Mouse (Mus musculus): ENCODE measurements around the gene Srebf2. TPM values are rescaled to one million over a fixed set of nuclear protein-coding genes. Genes with fewer than 3 reads are reported as not detected.

Srebf2 gene
- total RNA-seq, 2 experiments from 2014 or later = 233 to 234 TPM

DNA sequence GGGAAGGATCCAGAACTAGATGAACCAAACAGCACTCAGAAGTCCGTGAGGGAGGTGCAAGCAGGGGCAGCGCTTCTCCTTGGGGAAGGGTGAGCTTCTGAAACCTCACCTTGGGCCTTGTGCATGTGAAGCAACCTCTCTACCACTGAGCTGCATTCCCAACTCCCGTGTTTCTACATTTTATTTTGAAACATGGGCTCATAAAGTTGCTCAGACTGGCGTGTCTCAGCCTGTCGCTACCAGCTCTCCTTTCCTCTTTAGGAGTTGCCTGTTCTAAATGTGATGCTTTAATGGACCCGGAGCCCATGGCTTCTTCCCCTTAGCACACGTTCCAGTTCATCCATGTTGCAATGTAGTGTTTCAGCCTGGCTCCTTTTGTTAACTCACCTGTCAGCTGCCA lies 5.5 kb downstream of the Srebf2 start:
- DNase-seq = no peak
- intact Hi-C loops (cut with DNase I) = no loop called here

DNA sequence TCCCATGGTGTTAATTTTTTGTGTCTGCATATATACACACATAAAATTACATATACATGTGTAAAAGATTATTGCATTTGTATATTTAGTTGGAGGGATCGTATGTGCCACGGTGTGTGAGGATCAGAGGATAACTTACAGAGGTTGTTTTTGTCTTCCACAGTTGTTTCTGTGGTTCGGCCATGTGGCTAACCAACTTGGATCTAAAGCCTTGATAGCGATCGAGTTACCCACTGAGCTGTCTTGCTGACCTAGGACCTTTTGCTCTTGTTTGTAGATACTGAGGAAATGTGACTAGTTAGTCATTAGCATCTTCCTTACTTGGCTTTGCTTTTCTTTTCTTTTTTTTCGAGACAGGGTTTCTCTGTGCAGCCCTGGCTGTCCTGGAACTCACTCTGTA lies 9.3 kb downstream of the Srebf2 start:
- intact Hi-C loops (cut with DNase I) = no loop called here
- DNase-seq = no peak

DNA sequence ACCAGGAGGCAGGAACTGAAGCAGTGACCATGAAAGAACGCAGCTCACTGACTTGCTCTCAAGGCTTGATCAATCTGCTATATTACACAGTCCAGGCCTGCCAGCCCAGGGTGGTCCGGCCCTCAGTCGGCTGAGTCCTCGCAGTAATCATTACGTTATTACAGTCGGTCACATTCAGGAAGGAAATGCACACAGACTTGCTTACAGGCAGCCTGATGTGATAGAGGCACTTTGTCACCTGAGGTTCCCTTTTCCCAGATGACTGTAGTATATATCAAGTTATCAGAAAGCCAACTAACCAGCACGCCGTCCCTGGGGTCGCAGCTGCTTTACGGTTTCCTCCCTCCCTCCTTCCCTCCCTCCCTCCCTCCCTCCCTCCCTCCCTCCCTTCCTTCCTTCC lies 9.9 kb downstream of the Srebf2 start:
- DNase-seq = no peak
- intact Hi-C loops (cut with DNase I) = no loop called here

DNA sequence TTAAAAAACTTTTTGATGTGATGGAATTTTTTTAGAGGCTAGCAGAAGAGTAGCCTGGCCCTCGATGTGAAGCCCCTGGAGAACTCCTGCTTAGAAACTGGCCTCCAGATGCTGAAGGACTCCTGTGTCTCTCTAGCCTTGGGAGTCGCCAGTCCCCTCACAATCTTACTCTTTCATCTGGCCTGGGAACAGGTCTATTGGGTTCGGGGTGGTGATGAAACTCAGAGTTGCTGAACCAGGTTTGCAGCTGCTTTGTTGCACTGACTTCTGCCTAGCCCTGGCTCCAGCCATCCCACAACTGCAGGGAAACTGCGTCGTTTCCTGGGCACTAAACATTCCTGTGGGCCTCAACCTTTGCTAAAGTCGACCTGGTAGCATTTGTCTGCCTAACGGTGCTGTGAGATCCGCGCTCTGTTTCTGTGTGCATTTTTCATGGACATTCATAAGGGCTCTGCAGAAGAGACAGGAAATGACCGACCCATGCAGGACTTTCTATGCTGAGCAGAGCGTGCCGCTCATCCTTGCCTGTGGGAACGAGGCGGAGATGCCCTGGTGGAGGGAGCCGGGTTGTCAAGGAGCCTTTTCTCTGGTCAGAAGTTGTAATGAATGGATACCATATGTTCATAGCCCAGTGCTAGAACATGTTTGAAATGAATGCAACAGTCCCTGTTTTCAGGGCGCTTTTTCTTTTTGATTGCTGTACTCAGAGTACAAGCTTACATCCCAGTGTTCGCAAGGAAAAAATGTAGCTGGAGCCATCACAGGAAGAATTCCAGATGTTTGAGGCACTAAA lies 11.5 kb downstream of the Srebf2 start:
- intact Hi-C loops (cut with DNase I) = no loop called here
- no peak for DNase-seq

DNA sequence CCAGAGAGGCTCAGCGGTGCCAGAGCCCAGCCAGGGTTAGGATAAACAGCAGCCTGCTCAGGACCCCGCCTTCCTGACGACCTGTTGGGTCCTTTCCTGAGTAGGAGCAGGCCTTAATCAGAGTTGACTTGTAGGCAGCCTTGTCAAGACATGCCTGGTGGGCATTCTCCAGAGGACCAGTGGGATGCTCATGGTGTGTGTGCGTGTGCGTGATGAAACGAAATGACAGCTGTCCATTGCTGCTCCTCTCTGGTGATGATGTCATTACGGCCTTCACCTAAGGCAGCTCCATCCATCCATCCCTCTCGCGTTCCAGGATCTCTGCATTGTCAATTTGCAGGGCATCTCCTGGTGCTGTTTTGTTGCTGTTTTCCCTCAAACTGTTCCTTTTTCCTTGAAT lies 12.5 kb downstream of the Srebf2 start:
- intact Hi-C loops (cut with DNase I) = no loop called here
- no peak for DNase-seq

DNA sequence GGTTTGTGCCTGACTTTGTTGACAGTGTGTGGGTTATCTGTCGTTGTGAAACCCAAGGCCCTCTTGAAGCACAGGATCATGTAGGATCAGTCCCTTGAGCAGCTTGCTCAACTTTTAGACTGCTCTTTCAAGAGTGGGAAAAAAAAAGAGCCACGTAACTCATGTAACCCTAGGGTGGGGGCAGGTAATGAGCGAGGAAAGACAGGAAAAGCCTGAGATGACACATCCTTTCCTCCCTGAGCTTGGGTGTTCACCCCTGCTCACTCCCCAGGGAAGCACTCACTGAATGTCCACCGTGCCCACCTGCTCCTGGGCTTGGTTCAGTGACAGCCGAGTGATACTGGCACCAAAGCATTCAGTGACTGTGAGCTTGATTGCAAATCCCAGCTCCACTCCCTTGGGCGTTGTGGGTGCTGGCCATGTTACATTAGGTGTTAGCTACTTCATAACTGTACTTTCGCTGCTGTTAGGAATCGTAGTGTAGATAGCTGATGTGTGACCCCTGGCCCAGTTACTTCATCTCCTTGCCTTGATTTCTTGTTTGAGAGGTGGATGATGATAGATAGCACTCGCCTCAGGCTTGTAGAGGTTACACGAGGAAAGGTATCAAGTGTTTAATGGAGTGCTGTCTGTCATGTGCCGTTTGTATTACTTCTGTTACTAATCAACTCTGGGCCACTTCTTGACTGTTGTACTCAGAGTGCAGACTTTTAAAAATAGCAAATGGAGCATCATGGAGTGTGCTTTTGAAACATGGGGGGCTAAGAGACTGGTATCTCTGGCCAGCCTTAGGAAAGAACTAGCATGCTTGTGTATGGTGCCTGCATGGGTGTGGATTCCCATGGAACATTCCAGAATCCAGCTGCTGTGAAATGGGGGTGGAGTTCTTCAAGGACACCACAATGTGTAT lies 14.0 kb downstream of the Srebf2 start:
- no peak for DNase-seq
- intact Hi-C loops (cut with DNase I) = no loop called here

DNA sequence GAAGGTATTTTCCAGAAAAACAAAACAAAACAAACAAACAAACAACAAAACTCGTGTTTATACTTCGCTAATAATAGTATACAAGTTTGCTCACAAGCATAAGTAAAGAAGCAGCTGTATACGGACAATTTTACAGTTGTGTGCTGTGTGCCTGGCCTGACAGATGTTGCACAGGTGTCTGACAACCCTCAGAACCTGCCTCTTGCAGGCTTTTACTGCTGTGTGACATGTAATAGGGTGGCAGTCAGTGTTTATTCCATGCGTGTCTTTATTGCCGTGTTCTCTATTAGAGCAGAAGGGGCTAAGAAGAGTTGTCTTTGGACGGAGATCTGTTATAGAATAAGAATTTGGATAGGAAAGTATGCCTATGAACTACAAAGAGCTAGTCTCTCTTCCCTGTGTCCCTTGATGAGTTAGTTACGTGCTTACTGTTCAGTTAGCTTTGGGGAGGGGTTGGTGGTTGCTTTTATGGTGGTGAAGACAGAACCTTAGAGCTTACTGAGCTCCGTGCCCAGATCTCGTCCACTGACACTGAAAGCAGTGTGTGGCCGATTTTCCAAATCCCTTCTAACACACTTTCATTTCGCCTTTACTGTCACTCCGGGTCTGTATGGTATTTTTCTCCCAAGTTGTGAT lies 15.1 kb downstream of the Srebf2 start:
- intact Hi-C loops (cut with DNase I) = no loop called here
- no peak for DNase-seq

DNA sequence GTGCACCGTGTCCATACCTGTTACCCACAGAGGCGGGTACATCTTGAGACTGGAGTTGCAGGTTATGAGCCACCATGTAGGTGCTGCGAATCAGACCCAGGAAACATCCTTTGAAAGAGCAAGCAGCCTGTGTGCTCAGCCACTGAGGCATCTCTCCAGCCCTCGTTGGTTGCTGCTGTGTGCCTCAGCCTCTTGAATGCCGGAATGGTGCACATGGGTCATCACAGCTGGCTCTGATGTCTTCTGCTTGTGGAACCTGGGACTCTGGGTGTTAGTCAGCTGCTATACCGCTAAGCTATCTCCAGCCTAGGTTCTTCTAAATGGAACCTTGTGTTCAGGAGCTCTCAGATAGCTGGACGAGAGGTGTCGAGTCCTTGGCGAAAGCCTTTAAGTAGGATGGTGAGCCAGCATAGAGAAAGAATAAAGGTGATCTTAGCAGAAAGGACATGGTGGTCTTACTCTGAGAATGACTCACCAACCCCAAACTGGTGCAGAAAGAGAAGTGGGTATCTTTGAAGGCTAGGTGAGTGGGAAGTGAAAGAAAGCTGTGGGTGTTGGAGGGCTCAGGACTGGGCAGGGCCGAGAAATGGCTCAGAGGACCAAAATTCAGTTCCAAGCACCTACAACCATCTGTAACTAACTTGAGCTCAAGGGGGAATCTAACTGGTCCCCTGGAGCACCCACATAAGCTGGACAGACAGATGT lies 16.5 kb downstream of the Srebf2 start:
- intact Hi-C loops (cut with DNase I) = no loop called here
- no peak for DNase-seq

DNA sequence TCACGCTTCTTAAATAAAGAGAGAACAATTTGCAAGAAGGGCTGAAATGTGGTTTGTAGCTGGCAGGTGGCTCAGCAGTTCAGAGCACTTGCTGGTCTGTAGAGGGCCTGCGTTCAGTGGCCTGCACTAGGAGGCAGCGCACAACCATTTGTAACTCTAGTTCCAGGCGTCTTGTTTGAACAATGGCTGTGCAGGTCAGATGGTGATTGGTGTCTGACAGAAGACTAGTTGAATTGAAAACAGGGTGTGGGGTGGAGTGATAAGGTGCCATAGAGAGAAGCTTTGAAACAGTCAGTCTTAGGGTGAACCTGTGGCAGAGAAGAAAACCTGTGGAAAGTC lies 17.0 kb downstream of the Srebf2 start:
- intact Hi-C loops (cut with DNase I) = no loop called here
- no peak for DNase-seq

DNA sequence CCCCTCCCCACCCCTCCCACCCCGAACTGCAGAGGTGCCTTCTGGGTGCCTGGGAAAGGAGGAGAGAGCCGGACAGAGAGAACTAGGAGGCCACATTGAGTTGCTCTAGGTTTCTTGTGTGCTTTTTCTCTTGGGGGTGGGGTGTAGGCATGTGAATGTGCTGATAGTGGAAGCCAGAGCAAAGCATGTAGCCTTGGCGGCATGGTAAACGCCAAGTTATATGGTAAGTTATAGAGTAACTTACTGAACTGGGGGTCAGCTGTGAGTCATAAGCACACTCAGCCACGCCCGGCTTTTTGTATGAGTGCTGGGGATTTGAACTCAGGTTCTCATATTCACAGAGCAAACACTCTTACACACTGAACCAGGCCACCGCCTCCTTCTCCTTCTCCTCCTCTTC lies 17.5 kb downstream of the Srebf2 start:
- intact Hi-C loops (cut with DNase I) = no loop called here
- no peak for DNase-seq

DNA sequence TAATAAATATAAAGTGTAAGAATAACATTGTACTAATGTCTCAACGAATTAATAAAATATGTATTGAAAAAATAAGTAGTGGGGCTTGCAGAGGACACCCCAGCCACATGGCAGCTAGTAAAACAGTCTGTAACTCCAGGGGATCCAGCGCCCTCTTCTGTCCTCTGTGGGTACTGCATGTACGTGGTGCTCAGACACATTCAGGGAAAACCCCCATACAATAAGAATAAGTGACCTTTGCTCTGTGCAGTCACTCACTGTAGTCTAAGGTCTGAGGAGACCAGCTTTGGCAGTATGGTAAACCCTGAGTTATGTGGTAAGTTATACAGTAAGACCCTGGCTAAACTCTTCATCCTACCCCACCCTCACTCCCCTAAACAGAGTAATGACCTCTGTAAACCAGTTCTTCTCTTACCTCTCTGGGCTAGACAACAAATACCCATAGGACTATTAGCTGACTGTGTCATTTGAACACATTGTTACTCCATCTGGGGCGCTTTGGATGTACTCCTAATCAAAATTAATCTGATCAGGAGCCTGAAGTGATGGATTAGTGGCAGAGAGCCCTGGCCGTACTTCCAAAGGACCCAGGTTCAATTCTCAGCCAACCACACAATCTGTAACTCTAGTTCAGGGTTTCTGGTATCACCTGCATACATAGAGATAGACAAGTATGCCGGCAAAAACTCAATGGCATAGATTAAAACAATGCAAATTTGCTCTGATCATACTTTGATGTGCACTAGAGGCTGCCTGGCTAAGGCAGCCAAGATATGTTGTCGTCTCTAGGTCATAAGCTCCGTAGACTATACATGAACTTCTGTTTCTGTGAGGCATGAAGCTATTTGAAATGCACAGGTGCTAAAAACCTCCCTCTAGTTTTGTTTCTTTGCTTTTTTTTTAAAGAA lies 18.6 kb downstream of the Srebf2 start:
- DNase-seq = peak; percentile 84
- intact Hi-C loops (cut with DNase I) = no loop called here

DNA sequence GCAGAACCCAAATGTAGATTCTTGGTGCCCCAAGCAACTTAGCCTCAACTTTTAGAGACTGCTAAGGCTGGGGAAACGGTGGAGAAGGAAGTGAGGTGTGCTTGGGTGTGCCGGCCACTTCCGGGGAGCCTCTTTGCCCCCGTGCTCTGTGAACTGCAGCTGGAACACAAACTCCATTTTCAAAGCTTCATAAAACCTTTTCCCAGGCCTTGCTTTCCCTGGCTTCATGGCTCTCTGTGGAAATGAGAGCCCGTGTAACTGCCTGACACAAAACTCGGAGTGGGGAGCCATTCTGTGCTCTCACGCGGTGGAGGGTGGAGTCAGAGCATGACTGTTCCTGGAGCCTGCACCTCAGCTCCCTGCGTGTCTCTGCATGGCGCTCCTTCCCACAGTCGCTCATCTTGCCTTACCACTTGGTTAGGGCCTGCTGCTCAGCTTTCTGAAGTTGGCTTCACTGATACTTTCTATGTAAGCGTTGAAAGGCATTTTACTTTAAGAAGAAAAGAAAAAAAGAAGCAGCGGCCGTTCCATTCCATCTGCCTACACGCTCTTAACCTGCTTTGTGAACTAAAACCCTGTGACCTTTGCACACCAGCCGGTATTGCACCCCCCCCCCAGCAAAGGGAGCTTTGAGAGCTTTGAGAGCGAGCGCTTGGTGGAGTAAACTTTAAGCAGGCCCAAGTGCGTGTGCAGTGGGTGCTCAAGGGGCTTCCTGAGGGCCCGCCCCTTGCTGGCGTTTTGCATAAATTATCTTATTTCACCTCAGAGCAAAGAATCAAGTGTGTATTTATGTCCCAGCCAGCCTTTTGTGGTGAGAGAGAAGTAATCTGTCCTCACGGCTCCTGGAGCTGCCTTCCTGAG lies 19.5 kb downstream of the Srebf2 start:
- intact Hi-C loops (cut with DNase I) = no loop called here

DNA sequence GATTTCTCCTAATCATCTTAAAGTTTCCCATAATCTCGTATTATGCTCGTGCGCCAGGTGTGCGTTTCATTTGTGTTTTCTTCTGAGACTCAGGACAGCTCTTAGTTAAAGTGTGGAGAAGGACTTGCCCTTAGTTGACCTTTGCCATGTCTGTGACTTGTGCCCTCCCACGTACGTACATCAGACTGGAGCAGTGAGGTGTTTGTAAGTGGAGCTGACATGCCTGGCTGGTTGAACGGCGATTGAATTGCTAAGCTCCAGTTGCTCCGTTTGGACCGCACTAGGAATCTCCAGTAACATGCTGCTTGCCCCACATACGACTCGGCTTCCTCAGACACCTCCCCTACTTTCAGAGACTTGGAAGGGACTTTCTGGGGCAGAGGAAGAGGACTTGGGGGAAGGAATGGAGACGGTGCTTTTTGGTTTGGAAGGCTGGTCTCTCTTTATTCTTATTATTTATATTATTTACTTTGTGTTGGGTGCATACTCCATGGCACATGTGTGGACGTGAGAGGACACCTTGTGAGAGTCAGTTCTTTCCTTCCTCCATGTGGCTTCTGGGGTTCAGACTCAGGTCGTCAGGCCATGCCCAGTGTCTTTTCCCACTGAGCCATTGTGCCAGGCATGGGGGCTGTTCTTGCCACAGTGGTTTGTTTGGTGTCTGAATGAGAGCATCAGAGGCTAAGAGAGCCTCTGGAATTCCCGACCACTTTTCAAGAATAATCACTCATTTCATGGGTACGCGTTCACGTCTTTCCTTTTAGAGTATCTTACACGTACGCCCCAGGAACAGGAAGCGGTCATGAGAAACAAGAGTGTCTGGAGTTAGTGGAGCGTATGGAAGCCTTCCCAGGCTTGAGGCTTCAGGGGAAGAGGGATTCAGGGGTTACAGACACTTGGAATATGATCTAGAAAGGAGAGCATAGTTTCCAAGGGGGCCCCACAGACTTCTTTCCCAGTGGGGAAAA lies 20.5 kb downstream of the Srebf2 start:
- no peak for DNase-seq
- intact Hi-C loops (cut with DNase I) = no loop called here

More for the DNA sequence above, 19.5 kb downstream of the Srebf2 start:
- DNase-seq = no peak

DNA sequence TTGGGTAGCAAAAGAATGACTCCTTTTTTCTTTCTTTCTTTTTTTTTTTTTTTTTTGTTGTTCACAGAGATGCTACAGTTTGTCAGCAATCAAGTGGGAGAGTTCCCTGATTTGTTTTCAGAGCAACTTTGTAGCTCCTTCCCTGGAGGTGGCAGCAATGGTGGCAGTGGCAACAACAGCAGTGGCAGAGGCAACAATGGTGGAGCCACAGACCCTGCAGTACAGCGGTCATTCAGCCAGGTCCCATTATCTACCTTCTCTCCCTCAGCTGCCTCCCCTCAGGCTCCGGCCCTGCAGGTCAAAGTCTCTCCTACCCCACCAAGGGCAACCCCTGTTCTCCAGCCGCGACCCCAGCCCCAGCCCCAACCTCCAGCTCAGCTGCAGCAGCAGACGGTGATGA lies 22.7 kb downstream of the Srebf2 start:
- no peak for DNase-seq
- intact Hi-C loops (cut with DNase I) = no loop called here

DNA sequence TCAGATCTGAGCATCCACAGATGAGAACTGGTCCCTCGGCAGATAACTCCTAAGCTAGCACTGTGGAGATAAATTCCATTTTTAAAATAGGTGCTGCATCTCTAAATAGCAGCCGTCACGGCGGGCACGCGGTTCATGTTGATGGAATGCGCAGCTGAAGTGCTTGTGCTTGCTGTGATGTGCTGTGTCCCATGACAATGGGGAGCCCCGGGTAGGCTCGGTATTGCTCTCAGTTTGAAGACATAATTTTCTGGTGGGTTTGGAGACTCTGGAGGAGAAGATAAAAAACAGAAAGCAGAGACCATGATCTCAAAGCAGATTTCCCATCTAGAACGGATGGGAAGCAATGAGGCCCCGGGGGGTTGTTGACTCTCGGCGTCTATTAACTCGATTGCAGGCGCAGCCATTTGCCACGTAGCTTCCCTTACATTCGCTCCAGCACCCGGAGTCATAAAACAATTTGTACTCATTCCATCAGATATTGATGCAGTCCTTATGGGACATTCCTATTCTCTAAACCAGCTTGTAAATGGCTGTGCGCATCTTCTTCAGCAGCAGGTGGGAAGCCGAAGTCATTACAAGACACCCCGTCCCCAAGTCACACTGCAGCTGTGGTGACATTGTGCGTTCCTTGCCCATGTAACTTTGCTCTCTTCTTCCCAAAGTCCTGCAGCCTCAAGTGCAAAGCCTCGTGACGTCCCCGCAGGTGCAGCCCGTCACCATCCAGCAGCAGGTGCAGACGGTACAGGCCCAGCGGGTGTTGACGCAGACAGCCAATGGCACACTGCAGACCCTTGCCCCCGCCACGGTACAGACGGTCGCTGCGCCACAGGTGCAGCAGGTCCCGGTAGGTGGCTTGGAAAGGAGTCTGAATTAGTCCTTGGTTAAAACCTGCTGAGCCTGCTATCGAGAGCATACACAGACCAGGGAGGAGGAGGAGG lies 23.7 kb downstream of the Srebf2 start:
- intact Hi-C loops (cut with DNase I) = no loop called here
- DNase-seq = peak; percentile 51

DNA sequence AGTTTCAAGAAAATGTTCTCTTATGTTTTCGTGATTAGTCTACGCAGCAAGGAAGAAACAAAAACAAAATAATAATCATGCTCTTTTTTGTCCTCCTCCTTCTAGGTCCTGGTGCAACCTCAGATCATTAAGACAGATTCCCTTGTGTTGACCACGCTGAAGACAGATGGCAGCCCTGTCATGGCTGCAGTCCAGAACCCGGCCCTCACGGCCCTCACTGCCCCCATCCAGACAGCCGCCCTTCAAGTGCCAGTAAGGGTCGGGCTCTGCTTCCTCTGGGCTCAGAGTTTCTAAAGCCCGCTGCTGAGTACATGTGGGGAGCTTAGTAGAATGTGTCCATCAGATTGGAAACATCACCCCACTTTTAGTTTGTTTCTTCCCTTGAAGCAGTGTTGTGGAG lies 25.7 kb downstream of the Srebf2 start:
- peak; percentile 85 for DNase-seq
- intact Hi-C loops (cut with DNase I) = no loop called here

DNA sequence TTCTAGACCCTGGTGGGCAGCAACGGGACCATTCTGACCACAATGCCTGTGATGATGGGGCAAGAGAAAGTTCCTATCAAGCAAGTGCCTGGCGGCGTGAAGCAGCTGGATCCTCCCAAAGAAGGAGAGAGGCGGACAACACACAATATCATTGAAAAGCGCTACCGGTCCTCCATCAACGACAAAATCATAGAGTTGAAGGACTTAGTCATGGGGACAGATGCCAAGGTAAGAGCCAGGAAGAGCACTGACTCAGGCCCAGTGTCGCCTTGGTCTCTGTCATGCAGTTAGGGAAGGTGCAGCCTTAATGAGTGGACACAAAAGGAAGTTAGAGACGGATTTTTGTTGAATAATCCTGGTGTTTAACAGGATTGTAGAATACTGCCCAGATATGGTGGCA lies 28.1 kb downstream of the Srebf2 start:
- intact Hi-C loops (cut with DNase I) = no loop called here
- no peak for DNase-seq

All from left cerebral cortex, postnatal 4 days (tissue).